Mouse (Mus musculus) bone marrow macrophage, adult 2 months (primary cell): ENCODE results near the gene Olfr594.
"Not testable (repeated sequence)": the region's sequence is repeated elsewhere in the genome, so short reads cannot be mapped to it uniquely, and the experiment has no call there.

Experiments
- CTCF ChIP-seq: IDR thresholded peaks from 2 replicates; pipeline ENCODE4 v1.5.1; 2012; ENCODE audit warnings: low read depth, mild to moderate bottlenecking, low read length, moderate library complexity
- POLR2A ChIP-seq: IDR thresholded peaks from 2 replicates; pipeline ENCODE4 v1.6.1; 2012; ENCODE audit warnings: mild to moderate bottlenecking, low read depth, low read length, borderline replicate concordance

GRCm38 (mm10) chr7:103212050-103212449 lies 4.7 kb upstream of the Olfr594 start:
- not testable (repeated sequence) for TF ChIP-seq CTCF, POLR2A
